Mouse (Mus musculus) c-Kit-positive CD71-negative TER-119-negative erythroid progenitor cells, embryonic 14.5 days (primary cell): ENCODE measurements at regions not wholly inside any gene's neighbourhood (a gene's known extent, or its start where the extent isn't known, plus 50 kb on each side); places are given as distances from the start of the nearest gene placed in this dataset.
"Not testable (repeated sequence)": the region's sequence is repeated elsewhere in the genome, so short reads cannot be mapped to it uniquely, and the experiment has no call there.

Source experiments
- DNase-seq: peaks from one replicate; pipeline ENCODE4 v3.0.0-alpha.2; 2013; ENCODE audit warnings: low read depth

- no peak for DNase-seq
These were observed 209.5 kb downstream of the Sorl1 start for GRCm38 (mm10) chr9:41914611-41915010.

- no peak for DNase-seq
These were observed 210.2 kb downstream of the Sorl1 start for GRCm38 (mm10) chr9:41913911-41914310.

- DNase-seq, result no peak
These were observed 211.6 kb downstream of the Sorl1 start for GRCm38 (mm10) chr9:41912482-41912881.

GRCm38 (mm10) chr9:41900606-41900974 is 223.5 kb downstream of the Sorl1 start:
- no peak for DNase-seq

- DNase-seq, result no peak
These were observed 224.1 kb downstream of the Sorl1 start for GRCm38 (mm10) chr9:41899766-41900605.

GRCm38 (mm10) chr9:41895106-41895505 is 229.0 kb downstream of the Sorl1 start:
- no peak for DNase-seq

GRCm38 (mm10) chr9:41892841-41893240 is 231.3 kb downstream of the Sorl1 start:
- DNase-seq, result no peak

GRCm38 (mm10) chr9:41891206-41891605 is 232.9 kb downstream of the Sorl1 start:
- no peak for DNase-seq

- DNase-seq, result no peak
These were observed 233.6 kb downstream of the Sorl1 start for GRCm38 (mm10) chr9:41890273-41891141.

- no peak for DNase-seq
These were observed 234.4 kb downstream of the Sorl1 start for GRCm38 (mm10) chr9:41889568-41890272.

GRCm38 (mm10) chr9:41888616-41889150 is 235.4 kb downstream of the Sorl1 start:
- no peak for DNase-seq

GRCm38 (mm10) chr9:41886456-41886855 is 237.6 kb downstream of the Sorl1 start:
- DNase-seq, result not testable (repeated sequence)

- DNase-seq, result no peak
These were observed 243.6 kb downstream of the Sorl1 start for GRCm38 (mm10) chr9:41880457-41880856.

- DNase-seq, result no peak
These were observed 245.0 kb downstream of the Sorl1 start for GRCm38 (mm10) chr9:41879080-41879479.

GRCm38 (mm10) chr9:41861136-41861535 is 263.0 kb downstream of the Sorl1 start:
- DNase-seq, result no peak

GRCm38 (mm10) chr9:41860681-41861080 is 263.4 kb downstream of the Sorl1 start:
- no peak for DNase-seq

- no peak for DNase-seq
These were observed 264.3 kb downstream of the Sorl1 start for GRCm38 (mm10) chr9:41859780-41860179.

- DNase-seq, result no peak
These were observed 272.0 kb downstream of the Sorl1 start for GRCm38 (mm10) chr9:41852099-41852498.

GRCm38 (mm10) chr9:41849628-41850326 is 274.3 kb downstream of the Sorl1 start:
- no peak for DNase-seq

GRCm38 (mm10) chr9:41844616-41845015 is 279.5 kb downstream of the Sorl1 start:
- DNase-seq, result no peak
